Mouse (Mus musculus): ENCODE measurements around the gene Rbfox2.

Rbfox2 gene

GRCm38 (mm10) chr15:77329681-77330180 lies 22.9 kb upstream of the Rbfox2 start:
- no peak for DNase-seq

- DNase-seq: no peak
Observed at GRCm38 (mm10) chr15:77326361-77326760, 19.6 kb upstream of the Rbfox2 start.

- DNase-seq: peak; percentile 38 to 42
Observed at GRCm38 (mm10) chr15:77324426-77324825, 17.6 kb upstream of the Rbfox2 start.

- DNase-seq: no peak
Observed at GRCm38 (mm10) chr15:77323226-77323625, 16.4 kb upstream of the Rbfox2 start.

GRCm38 (mm10) chr15:77313701-77314100 lies 6.9 kb upstream of the Rbfox2 start:
- no peak for DNase-seq

GRCm38 (mm10) chr15:77312796-77313195 lies 6.0 kb upstream of the Rbfox2 start:
- DNase-seq: no peak

- no peak for DNase-seq
Observed at GRCm38 (mm10) chr15:77307767-77308495, 1.1 kb upstream of the Rbfox2 start.

- DNase-seq: peak; percentile 41 to 58
Observed at GRCm38 (mm10) chr15:77305852-77306546, 805 bp downstream of the Rbfox2 start.

GRCm38 (mm10) chr15:77304960-77305359 lies 1.8 kb downstream of the Rbfox2 start:
- no peak for DNase-seq

- no peak for DNase-seq
Observed at GRCm38 (mm10) chr15:77301122-77301521, 5.7 kb downstream of the Rbfox2 start.

- DNase-seq: no peak
Observed at GRCm38 (mm10) chr15:77298564-77298963, 8.2 kb downstream of the Rbfox2 start.

- DNase-seq: no peak
Observed at GRCm38 (mm10) chr15:77296635-77297034, 10.2 kb downstream of the Rbfox2 start.

- DNase-seq: no peak
Observed at GRCm38 (mm10) chr15:77293493-77293892, 13.3 kb downstream of the Rbfox2 start.

GRCm38 (mm10) chr15:77292381-77292780 lies 14.4 kb downstream of the Rbfox2 start:
- DNase-seq: no peak

GRCm38 (mm10) chr15:77291471-77291870 lies 15.3 kb downstream of the Rbfox2 start:
- DNase-seq: peak in 1 of 2 experiments; percentile 13

- no peak for DNase-seq
Observed at GRCm38 (mm10) chr15:77290352-77290751, 16.5 kb downstream of the Rbfox2 start.

- DNase-seq: no peak
Observed at GRCm38 (mm10) chr15:77280130-77280529, 26.7 kb downstream of the Rbfox2 start.

- no peak for DNase-seq
Observed at GRCm38 (mm10) chr15:77278825-77279224, 28.0 kb downstream of the Rbfox2 start.

- no peak for DNase-seq
Observed at GRCm38 (mm10) chr15:77276838-77277725, 29.7 kb downstream of the Rbfox2 start.

GRCm38 (mm10) chr15:77276300-77276699 lies 30.5 kb downstream of the Rbfox2 start:
- DNase-seq: no peak

GRCm38 (mm10) chr15:77275572-77275971 lies 31.2 kb downstream of the Rbfox2 start:
- no peak for DNase-seq

- no peak for DNase-seq
Observed at GRCm38 (mm10) chr15:77273947-77274346, 32.9 kb downstream of the Rbfox2 start.

- DNase-seq: no peak
Observed at GRCm38 (mm10) chr15:77271285-77271684, 35.5 kb downstream of the Rbfox2 start.
